Mouse (Mus musculus) R1 (cell line): ENCODE data around the gene Izumo1r.

Source experiments
- DNase-seq: peaks from one replicate; pipeline ENCODE4 v3.0.0-alpha.2; 2018; ENCODE audit warnings: low read depth, low spot score

Gene Izumo1r

GRCm38 (mm10) chr9:14903581-14904378 is at the start of gene Izumo1r:
Gene Izumo1r (minus strand): TSS chr9:14903949.
- peak; percentile 49 for DNase-seq

- DNase-seq = no peak
Observed at GRCm38 (mm10) chr9:14951072-14951471, 47.3 kb upstream of the Izumo1r start.

DNA sequence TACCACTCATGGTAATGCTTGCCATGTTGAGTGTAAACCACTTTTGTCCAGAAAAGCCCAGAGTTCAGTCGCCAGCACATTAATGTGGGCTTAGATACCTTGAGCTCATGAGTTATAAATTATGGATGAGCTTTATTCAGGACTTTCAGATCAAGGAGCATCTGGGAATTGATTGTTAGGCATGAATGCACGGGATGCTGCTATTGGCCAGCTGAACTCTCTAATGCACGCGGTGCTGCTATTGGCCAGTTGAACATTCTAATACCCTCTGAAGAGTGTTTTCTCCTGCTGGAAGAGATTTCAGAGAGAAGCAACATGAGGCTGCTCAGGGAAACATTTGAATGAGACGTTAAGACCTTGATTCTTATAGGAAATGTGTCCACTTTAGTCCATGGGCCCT is 45.1 kb upstream of the Izumo1r start:
- DNase-seq = no peak

GRCm38 (mm10) chr9:14946677-14947076 is 42.9 kb upstream of the Izumo1r start:
- DNase-seq = peak; percentile 11

DNA sequence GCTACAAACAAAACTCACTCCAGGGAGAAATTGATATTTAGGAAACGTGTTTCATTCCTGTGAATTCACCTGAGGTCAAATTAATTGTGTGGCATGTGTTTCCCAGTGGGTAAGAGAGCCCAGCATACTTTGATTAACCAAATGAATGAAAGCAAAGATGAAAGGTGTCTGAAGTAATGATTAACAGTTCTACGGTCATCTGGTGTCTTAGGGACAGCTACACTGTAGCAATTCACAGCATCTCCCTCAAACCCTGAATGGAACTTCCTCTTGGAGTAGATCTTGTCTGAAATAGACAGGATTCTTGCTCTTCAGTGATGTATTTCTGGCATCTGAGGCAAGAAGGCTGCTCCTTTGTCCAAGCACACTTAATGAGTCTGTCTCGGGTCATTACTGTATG is 42.2 kb upstream of the Izumo1r start:
- DNase-seq = no peak

- DNase-seq = no peak
Observed at GRCm38 (mm10) chr9:14942143-14942720, 38.5 kb upstream of the Izumo1r start.

DNA sequence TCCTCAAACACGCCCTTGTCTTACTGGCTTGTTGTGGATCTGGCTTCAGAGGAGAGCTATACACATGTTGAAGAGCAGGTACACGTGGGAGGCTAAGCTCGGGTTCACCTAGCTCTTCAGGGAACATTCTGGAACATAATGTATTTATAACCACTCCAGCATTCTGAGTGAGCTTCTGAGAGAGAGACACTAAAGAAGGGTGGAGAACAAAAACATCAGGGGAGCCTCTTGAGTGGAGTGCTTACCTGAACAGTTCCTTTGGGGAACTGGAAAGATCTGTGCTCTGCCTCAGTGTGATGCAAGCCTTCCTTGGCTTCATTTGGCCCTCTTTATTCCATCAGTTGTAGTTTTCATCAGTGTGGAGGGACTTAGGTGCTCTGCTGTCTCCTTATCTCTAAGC is 35.9 kb upstream of the Izumo1r start:
- no peak for DNase-seq

DNA sequence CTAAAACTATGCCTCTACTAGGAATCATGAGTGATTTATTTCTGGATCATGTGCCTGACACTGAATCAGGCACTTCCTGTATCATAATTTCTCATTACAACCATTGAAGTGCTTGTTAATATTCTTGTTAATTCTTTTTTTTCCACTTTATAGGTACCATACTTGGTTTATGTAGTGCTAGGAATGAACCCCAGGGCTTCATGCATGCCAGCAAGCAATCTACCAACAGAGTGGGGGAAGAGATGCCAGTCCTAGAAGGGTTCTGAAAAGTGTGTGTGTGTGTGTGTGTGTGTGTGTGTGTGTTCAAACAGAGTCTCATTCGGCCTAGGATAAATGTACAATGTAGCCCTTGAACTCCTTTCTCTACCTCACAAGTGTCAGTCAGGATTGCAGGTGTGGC is 33.6 kb upstream of the Izumo1r start:
- DNase-seq = no peak

DNA sequence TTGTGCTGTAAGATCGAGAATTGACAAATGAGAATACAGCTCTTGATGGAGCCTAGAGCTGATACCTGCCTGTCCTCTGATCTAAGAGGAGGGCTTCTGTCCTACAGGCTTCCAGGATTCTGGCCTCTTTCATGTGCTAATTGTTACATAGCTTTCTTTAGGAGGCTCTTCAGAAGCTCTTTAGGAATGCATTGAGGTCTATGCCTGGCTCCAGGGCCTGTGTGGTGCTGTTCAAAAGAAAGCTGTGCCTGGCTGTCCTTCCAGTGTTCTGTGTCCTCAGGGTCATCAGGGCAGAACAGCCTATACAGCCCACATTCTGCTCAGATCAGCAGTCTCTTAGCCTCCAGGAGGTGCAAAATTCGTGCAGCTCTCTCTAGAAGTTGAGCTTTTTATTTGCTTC is 31.1 kb upstream of the Izumo1r start:
- peak; percentile 71 for DNase-seq

- DNase-seq = no peak
Observed at GRCm38 (mm10) chr9:14931943-14932342, 28.2 kb upstream of the Izumo1r start.

GRCm38 (mm10) chr9:14931211-14931610 is 27.5 kb upstream of the Izumo1r start:
- DNase-seq = no peak

GRCm38 (mm10) chr9:14926593-14926992 is 22.8 kb upstream of the Izumo1r start:
- DNase-seq = no peak

DNA sequence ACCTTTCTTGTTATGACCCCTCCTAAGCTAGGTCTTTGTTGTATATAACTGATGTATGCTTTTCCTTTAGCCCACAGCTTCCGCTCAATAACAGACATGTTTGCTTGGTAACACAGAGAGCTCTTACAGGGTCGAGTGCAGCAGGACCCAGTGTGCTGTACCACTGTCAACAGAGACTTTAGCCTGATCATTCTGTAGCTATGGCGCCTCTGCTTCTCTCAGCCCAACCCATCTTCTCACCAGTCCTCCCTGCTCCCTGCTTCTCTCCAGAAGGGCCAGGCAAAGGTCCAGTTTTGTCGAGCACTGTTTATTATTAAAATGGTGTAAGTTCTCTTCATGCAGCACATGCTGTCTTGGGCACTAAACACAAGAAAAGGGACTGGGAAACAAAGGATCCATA is 19.9 kb upstream of the Izumo1r start:
- no peak for DNase-seq

DNA sequence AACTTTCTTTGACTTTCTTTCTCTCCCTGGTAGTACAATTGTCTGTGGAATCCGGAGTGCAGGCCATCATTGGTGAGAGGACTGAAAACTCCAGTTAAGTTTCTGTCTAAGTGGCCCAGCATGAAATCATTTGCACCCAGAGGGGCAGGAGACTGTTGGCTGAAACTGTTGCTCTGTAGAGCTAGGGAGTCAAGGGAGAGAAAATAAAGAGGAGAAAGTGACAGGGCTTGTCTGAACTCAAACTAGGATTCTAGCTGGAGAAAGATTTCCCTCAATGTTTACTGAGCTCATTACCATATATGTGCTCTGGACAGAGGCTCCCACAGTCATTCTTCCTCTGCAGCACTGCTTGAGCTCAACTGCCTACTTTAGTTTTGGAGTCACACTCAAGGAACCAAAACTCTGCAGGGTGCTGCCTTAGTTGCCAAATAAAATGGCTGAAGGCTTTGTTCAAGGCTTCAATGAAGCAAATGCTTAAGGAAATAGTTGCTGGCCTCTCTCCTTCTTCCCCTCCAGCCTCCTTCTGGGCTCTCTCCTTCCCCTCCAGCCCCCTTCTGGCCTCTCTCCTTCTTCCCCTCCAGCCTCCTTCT is 18.3 kb upstream of the Izumo1r start:
- peak; percentile 50 for DNase-seq

DNA sequence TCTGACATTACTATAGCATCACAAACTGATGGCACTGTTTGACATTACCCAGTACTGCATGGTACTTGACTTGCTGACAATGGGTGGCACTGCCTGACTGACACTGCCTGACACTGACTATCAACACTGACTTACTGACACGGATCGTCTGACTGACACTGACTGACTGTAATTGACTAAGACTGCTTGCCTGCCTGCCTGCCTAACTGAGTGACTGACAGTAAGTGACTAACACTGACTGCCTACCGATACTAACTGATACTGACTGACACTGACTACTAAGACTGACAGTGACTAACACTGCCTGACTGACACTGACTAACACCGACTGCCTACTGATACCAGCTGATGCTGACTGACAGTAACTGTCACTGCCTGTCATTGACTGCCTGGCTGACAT is 17.5 kb upstream of the Izumo1r start:
- DNase-seq = no peak

GRCm38 (mm10) chr9:14920608-14921007 is 16.9 kb upstream of the Izumo1r start:
- DNase-seq = no peak

DNA sequence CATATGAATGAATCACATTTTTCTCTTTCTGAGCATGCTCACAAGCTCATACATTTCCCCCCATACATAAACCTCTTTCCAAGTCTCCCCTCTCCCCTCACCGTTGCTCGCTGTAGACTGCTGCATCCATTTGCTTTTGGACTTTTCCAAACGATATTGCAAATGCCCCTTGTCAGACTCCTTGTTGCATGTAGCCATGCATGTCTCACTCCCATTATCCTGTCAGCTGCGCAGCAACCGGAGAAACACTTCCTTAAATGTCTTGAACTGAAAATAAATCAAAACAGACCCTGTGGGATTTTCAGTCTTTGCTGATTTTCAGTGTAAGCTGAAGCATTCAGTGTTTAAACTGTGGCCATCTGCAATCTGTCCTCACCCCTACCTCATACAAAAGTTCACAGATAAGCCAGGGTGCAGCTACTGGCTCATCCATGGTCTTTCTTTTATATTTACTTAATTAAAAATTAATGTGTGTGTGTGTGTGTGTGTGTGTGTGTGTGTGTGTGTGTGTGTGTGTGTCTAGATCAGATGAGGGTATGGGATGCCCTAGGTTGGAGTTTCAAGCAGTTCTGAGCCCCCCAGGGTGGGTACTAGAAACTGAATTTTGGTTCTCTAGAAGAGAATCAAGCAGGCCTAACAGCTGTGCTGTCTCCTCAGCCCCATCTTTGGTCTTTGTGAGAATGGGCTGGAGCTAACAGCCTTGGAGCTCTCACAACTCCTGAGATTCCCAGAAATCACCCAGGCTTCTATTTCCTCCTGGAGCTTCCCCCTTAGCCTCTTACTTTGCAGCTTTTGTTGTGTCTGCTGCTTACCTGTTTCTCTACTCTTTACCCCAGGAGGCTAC is 15.3 kb upstream of the Izumo1r start:
- no peak for DNase-seq

DNA sequence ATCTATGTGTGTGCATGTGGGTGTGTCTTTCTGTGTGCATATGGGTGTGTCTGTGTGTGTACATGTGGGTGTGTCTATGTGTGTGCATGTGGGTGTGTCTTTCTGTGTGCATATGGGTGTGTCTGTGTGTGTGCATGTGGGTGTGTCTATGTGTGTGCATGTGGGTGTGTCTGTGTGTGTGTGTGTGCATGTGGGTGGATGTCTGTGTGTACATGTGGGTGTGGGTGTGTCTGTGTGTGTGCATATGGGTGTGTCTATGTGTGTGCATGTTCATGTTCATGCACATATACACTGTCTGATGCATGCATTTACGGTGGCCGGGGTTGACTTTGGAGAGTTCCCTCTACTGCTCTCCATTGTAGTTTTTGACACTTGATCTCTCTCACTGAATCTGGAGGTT is 13.9 kb upstream of the Izumo1r start:
- no peak for DNase-seq

GRCm38 (mm10) chr9:14912037-14912436 is 8.3 kb upstream of the Izumo1r start:
- DNase-seq = no peak

DNA sequence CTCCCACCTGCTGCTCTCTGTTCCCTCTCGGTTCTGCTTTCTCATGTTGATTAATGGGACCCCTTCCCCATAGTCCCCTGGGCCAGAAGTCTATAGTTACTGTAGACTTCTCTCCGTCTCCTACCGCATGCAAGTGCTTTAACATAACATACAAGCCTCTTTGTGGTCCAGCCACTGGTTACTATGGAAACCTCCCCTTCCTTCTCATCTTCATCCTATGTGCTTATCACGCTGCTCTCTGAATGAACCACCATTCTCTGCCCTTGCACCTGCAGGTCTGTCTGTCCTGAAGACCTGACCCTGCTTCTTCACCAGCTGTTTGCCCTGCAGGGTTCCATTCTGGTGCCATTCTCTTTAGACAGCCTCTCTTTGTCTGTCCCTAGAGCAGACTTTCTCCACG is 6.2 kb upstream of the Izumo1r start:
- DNase-seq = peak; percentile 15

DNA sequence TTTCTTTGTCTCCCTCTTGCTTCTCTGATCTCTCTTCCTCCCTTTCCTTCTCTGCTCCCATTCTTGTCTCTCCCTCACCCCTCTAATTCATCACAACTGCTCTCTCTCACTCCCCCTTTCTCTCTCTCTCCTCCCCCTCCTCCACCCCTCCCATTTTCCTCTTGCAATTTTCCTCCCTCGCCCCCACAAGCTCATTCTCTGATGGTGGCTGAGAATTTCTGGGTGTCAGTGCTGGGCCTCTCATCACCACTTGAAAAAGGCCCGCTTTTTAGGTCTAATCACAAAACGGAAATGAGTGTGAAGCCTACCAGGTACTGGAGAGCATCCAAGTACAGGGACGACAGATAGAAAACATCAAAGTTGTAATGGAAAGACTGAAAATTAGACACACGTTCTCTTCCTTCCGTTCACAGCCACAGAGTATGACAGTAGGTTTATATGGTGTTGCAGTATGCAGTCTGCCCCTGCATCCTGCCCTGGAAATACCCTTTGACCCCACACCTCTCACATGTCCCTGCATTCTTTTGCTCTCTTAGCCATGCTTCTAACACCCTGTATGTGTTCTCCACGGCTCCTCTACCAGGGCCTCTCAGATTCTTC is 4.2 kb upstream of the Izumo1r start:
- no peak for DNase-seq

GRCm38 (mm10) chr9:14905956-14906355 is 2.2 kb upstream of the Izumo1r start:
- DNase-seq = no peak
